Mouse (Mus musculus) E14TG2a.4 (cell line): ENCODE results near the gene Rragd.

ENCODE experiments used
- H3K27me3 ChIP-seq: 2 replicates; pipeline ENCODE4 v1.6.1; 2014; ENCODE audit warnings: low read length, control low read depth; ENCODE audit not compliant: insufficient read depth
- H3K36me3 ChIP-seq: 2 replicates; pipeline ENCODE4 v1.6.1; 2014; ENCODE audit warnings: low read length, control low read depth; ENCODE audit not compliant: insufficient read depth
- H3K4me1 ChIP-seq: replicated peaks from 2 replicates; pipeline ENCODE4 v1.6.1; 2014; ENCODE audit warnings: low read depth, low read length, control low read depth
- H3K4me3 ChIP-seq: replicated peaks from 2 replicates; pipeline ENCODE4 v1.5.1; 2014; ENCODE audit warnings: mild to moderate bottlenecking, low read length
- H3K9me3 ChIP-seq: 2 replicates; pipeline ENCODE4 v1.6.1; 2014; ENCODE audit warnings: low read length, control low read depth
- CTCF ChIP-seq: conservative IDR thresholded peaks from 2 replicates; pipeline ENCODE4 v1.5.1; 2014; ENCODE audit warnings: low read length
- NANOG ChIP-seq: IDR thresholded peaks from 2 replicates; pipeline ENCODE4 v1.6.1; 2014; ENCODE audit warnings: borderline replicate concordance, low read length, mixed read lengths
- POU5F1 ChIP-seq: IDR thresholded peaks from 2 replicates; pipeline ENCODE4 v1.6.1; 2014; ENCODE audit warnings: low read length, borderline replicate concordance

The Rragd gene

GRCm38 (mm10) chr4:32982716-32983175 is at the start of gene Rragd:
TSS of gene Rragd (plus strand) at chr4:32983037.
- peak within 1 kb of the TSS; percentile 89 for H3K4me3 ChIP-seq
- peaks cover 74% of the 10 kb centered on the region for H3K4me1 ChIP-seq
- peaks cover 14% of the 10 kb centered on the region for H3K27me3 ChIP-seq
- no peaks in the 10 kb centered on the region for H3K36me3 ChIP-seq
- TF ChIP-seq POU5F1, result no peak
- no peaks in the 10 kb centered on the region for H3K9me3 ChIP-seq

- Histone ChIP-seq H3K9me3 (no peaks in the 10 kb centered on the region), H3K4me1 (peaks cover 79% of the 10 kb centered on the region), H3K27me3 (no peaks in the 10 kb centered on the region), H3K4me3 (no peak overlapping the region), H3K36me3 (no peaks in the 10 kb centered on the region)
- no peak for TF ChIP-seq NANOG
- no peak for TF ChIP-seq CTCF
- no peak for TF ChIP-seq POU5F1
Measured at GRCm38 (mm10) chr4:32936762-32937341, 46.0 kb upstream of the Rragd start.

- H3K27me3 ChIP-seq, result no peaks in the 10 kb centered on the region
- no peak overlapping the region; the same call in 1 of the 2 replicates for H3K4me3 ChIP-seq
- no peak for TF ChIP-seq POU5F1
- no peak for TF ChIP-seq NANOG
- no peak for TF ChIP-seq CTCF
Measured at GRCm38 (mm10) chr4:32939521-32939920, 43.3 kb upstream of the Rragd start.

GRCm38 (mm10) chr4:32939964-32940363 is 42.9 kb upstream of the Rragd start:
- TF ChIP-seq POU5F1 (no peak), NANOG (no peak), CTCF (no peak)
- H3K9me3 ChIP-seq, result no peaks in the 10 kb centered on the region

More at GRCm38 (mm10) chr4:32939521-32939920, 43.3 kb upstream of the Rragd start:
- Histone ChIP-seq H3K4me1 (peaks cover 66% of the 10 kb centered on the region), H3K36me3 (no peaks in the 10 kb centered on the region), H3K9me3 (no peaks in the 10 kb centered on the region)

GRCm38 (mm10) chr4:32940984-32941383 is 41.9 kb upstream of the Rragd start:
- no peak overlapping the region for H3K4me3 ChIP-seq
- TF ChIP-seq CTCF (no peak), POU5F1 (peak; percentile 65; the same call in 1 of the 2 replicates), NANOG (no peak)
- H3K9me3 ChIP-seq, result no peaks in the 10 kb centered on the region
- H3K27me3 ChIP-seq, result no peaks in the 10 kb centered on the region
- H3K36me3 ChIP-seq, result no peaks in the 10 kb centered on the region
- peaks cover 63% of the 10 kb centered on the region for H3K4me1 ChIP-seq

More at GRCm38 (mm10) chr4:32939964-32940363, 42.9 kb upstream of the Rragd start:
- H3K4me3 ChIP-seq, result no peak overlapping the region
- H3K27me3 ChIP-seq, result no peaks in the 10 kb centered on the region
- H3K4me1 ChIP-seq, result peaks cover 61% of the 10 kb centered on the region
- no peaks in the 10 kb centered on the region for H3K36me3 ChIP-seq

GRCm38 (mm10) chr4:32947631-32948030 is 35.2 kb upstream of the Rragd start:
- no peaks in the 10 kb centered on the region for H3K36me3 ChIP-seq
- 0 out of 2 replicates have a peak overlapping the region, but pooled peaks have one; percentile 26 for H3K4me3 ChIP-seq
- TF ChIP-seq POU5F1 (no peak), NANOG (no peak), CTCF (no peak)

GRCm38 (mm10) chr4:32948696-32949095 is 34.1 kb upstream of the Rragd start:
- no peaks in the 10 kb centered on the region for H3K9me3 ChIP-seq
- H3K4me3 ChIP-seq, result peak overlapping the region; percentile 45; the same call in 1 of the 2 replicates
- TF ChIP-seq NANOG (peak; percentile 42; the same call in 1 of the 2 replicates), CTCF (no peak)
- peaks cover 17% of the 10 kb centered on the region for H3K27me3 ChIP-seq
- H3K4me1 ChIP-seq, result peaks cover 66% of the 10 kb centered on the region
- no peaks in the 10 kb centered on the region for H3K36me3 ChIP-seq

More at GRCm38 (mm10) chr4:32947631-32948030, 35.2 kb upstream of the Rragd start:
- H3K9me3 ChIP-seq, result no peaks in the 10 kb centered on the region
- peaks cover 14% of the 10 kb centered on the region for H3K27me3 ChIP-seq
- peaks cover 61% of the 10 kb centered on the region for H3K4me1 ChIP-seq

- Histone ChIP-seq H3K27me3 (peaks cover 19% of the 10 kb centered on the region), H3K36me3 (no peaks in the 10 kb centered on the region), H3K4me3 (peak within 1 kb of the TSS; percentile 92), H3K9me3 (no peaks in the 10 kb centered on the region), H3K4me1 (peaks cover 67% of the 10 kb centered on the region)
- no peak for TF ChIP-seq POU5F1
- peak; percentile 9; the same call in 1 of the 2 replicates for TF ChIP-seq CTCF
Measured at GRCm38 (mm10) chr4:32950356-32951034, 32.3 kb upstream of the Rragd start, which contains the start of gene Ankrd6. TSS of gene Ankrd6 (minus strand) at chr4:32950841.
